Mouse (Mus musculus): ENCODE results near the gene Tma7. TPM values are rescaled to one million over a fixed set of nuclear protein-coding genes. Genes with fewer than 3 reads are reported as not detected.

Gene Tma7
- polyA plus RNA-seq, 1 experiment from 2014 or later = 812 TPM

GRCm38 (mm10) chr9:109057543-109057942 is 24.8 kb downstream of the Tma7 start:
- WGBS = 95% methylated on average over 5 of the region's 5 CpGs
- Histone ChIP-seq H3K4me3 (no peak overlapping the region), H3K36me3 (replicated peaks) (peaks cover 60% of the 10 kb centered on the region), H3K27me3 (replicated peaks; ENCODE audit: low read depth, poor library complexity, severe bottlenecking) (no peaks in the 10 kb centered on the region), H3K4me1 (peaks cover 37% of the 10 kb centered on the region), H3K27ac (replicated peaks) (no peak overlapping the region), H3K9me3 (no peaks in the 10 kb centered on the region)
- DNase-seq (ENCODE audit: low spot score) = no peak

DNA sequence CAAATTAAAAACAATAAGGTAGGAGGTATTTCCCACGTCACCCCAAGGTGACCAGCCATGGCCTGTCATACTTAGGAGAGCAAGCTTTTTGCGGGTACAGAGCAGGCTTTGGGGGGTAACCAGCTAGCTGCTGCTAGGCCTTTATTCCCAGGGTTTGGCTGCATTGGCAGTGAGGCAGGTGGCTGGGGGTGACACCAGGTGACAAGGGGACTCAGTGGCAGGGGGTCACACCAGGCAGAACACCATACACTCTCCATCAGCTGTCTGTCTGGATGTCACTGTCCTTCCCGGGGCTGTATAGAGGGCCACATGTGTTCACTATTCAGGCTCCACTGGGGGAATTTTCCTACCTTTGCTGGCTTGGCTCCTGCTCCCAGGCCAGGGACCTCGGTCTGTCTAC is 25.5 kb downstream of the Tma7 start:
- WGBS = 84% methylated on average over 4 of the region's 4 CpGs
- Histone ChIP-seq H3K27ac (replicated peaks) (no peak overlapping the region), H3K4me1 (peaks cover 37% of the 10 kb centered on the region), H3K36me3 (replicated peaks) (peaks cover 55% of the 10 kb centered on the region), H3K27me3 (replicated peaks; ENCODE audit: low read depth, poor library complexity, severe bottlenecking) (no peaks in the 10 kb centered on the region), H3K4me3 (no peak overlapping the region), H3K9me3 (no peaks in the 10 kb centered on the region)
- DNase-seq (ENCODE audit: low spot score) = no peak

GRCm38 (mm10) chr9:109056081-109056690 is 26.2 kb downstream of the Tma7 start:
- Histone ChIP-seq H3K4me3 (no peak overlapping the region), H3K27ac (replicated peaks) (no peak overlapping the region), H3K27me3 (replicated peaks; ENCODE audit: low read depth, poor library complexity, severe bottlenecking) (no peaks in the 10 kb centered on the region), H3K4me1 (peaks cover 37% of the 10 kb centered on the region), H3K9me3 (no peaks in the 10 kb centered on the region), H3K36me3 (replicated peaks) (peaks cover 56% of the 10 kb centered on the region)
- DNase-seq (ENCODE audit: low spot score) = no peak
- 93% methylated on average over 17 of the region's 17 CpGs for WGBS

DNA sequence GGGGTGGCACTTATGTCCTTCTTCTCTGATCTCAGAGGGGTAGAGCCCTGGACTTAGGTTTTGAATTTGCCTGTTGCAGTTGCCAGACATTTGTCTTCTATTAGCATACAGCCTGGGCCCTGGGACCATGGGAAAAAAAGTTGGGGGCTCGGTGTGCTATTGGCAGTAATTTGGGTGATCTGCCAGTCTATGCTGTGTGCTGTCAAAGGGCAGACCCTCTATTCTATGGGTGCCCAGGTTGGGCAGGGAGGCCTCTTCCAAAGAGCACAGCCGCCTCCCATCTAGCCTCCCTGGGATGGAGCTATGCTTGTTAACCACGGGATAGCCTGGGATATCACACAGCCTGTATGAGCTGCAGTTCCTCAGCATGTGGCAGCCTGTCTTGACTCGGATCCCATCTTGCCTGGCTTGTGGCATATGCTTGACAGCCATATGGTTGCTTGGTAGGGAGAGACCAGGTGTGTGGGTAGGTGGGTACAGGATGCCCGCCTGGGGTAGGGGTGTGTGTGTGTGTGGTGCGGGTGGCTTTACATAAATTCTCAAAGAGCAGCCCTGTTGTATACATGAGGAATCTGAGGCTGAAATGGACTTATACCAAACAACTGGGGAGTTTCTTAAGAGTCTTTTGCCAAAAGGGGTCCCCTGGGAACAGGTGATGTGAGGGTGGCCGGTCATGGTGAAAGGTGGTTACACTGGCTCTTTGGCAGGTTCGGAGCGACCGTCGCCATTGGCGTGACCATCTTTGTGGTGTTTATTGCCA is 26.9 kb downstream of the Tma7 start:
- Histone ChIP-seq H3K27me3 (replicated peaks; ENCODE audit: low read depth, poor library complexity, severe bottlenecking) (no peaks in the 10 kb centered on the region), H3K4me1 (peaks cover 37% of the 10 kb centered on the region), H3K9me3 (no peaks in the 10 kb centered on the region), H3K36me3 (replicated peaks) (peaks cover 49% of the 10 kb centered on the region), H3K4me3 (peak overlapping the region; percentile 42), H3K27ac (replicated peaks) (peak overlapping the region; percentile 74)
- DNase-seq (ENCODE audit: low spot score) = no peak
- 90% methylated on average over 12 of the region's 12 CpGs for WGBS

GRCm38 (mm10) chr9:109054712-109055111 is 27.7 kb downstream of the Tma7 start:
- Histone ChIP-seq H3K9me3 (no peaks in the 10 kb centered on the region), H3K27ac (replicated peaks) (peak overlapping the region; percentile 74), H3K36me3 (replicated peaks) (peaks cover 45% of the 10 kb centered on the region), H3K4me3 (peak overlapping the region; percentile 42), H3K4me1 (peaks cover 39% of the 10 kb centered on the region), H3K27me3 (replicated peaks; ENCODE audit: low read depth, poor library complexity, severe bottlenecking) (no peaks in the 10 kb centered on the region)
- WGBS = 7% methylated on average over 7 of the region's 7 CpGs
- DNase-seq (ENCODE audit: low spot score) = peak; percentile 66

GRCm38 (mm10) chr9:109053851-109054250 is 28.5 kb downstream of the Tma7 start:
- Histone ChIP-seq H3K4me1 (peaks cover 32% of the 10 kb centered on the region), H3K36me3 (replicated peaks) (peaks cover 44% of the 10 kb centered on the region), H3K27me3 (replicated peaks; ENCODE audit: low read depth, poor library complexity, severe bottlenecking) (no peaks in the 10 kb centered on the region), H3K9me3 (no peaks in the 10 kb centered on the region), H3K27ac (replicated peaks) (peak overlapping the region; percentile 74; the same call in 1 of the 2 replicates), H3K4me3 (no peak overlapping the region)
- no peak for DNase-seq (ENCODE audit: low spot score)
- WGBS = 77% methylated on average over 6 of the region's 6 CpGs

GRCm38 (mm10) chr9:109053366-109053765 is 29.0 kb downstream of the Tma7 start:
- Histone ChIP-seq H3K4me3 (no peak overlapping the region), H3K4me1 (peaks cover 27% of the 10 kb centered on the region), H3K9me3 (no peaks in the 10 kb centered on the region), H3K27ac (replicated peaks) (0 out of 2 replicates have a peak overlapping the region, but pooled peaks have one; percentile 42), H3K27me3 (replicated peaks; ENCODE audit: low read depth, poor library complexity, severe bottlenecking) (no peaks in the 10 kb centered on the region), H3K36me3 (replicated peaks) (peaks cover 44% of the 10 kb centered on the region)
- no peak for DNase-seq (ENCODE audit: low spot score)
- WGBS = 80% methylated on average over 3 of the region's 3 CpGs

GRCm38 (mm10) chr9:109052490-109053260 is 29.7 kb downstream of the Tma7 start:
- Histone ChIP-seq H3K9me3 (no peaks in the 10 kb centered on the region), H3K36me3 (replicated peaks) (peaks cover 42% of the 10 kb centered on the region), H3K27me3 (replicated peaks; ENCODE audit: low read depth, poor library complexity, severe bottlenecking) (no peaks in the 10 kb centered on the region), H3K4me3 (no peak overlapping the region), H3K27ac (replicated peaks) (no peak overlapping the region), H3K4me1 (peaks cover 26% of the 10 kb centered on the region)
- WGBS = 90% methylated on average over 9 of the region's 9 CpGs
- no peak for DNase-seq (ENCODE audit: low spot score)

DNA sequence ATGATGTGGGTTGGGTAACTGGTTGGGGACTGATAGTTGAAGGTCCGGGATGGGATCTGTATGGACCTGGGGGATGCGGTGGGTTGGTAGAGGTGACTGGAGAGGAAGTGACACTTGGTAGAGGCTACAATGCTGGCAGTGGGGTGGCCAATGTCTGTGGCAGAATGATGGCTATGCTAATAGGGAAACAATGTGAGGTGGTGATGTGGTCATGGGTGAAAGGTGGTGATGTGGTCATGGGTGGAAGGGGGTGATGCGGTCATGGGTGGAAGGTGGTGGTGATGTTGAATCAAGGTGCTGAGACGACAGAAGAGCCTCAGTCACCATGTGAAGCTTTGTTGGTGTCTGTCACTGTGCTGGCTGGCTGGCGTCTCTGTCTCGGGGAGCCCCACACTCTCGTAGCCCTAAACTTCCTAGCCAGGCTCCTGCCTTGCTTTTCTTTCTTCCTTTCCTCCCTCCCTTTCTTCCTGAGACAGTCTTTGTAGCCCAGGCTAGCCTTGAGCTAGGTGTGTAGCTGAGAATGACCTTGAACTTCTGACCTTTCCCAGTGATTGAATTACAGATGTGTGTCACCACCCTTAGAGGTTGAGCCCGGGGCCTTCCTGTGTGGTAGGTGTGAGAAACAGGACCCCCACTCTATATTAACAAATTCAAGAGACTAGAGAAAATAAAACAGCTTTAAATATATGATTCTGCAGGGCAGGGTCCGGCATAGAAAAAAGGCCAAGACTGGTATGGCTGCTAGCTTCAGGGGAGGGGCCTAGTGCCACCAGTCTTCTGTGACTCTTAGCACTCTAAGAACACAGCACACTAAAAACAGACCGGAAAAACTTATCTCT is 30.5 kb downstream of the Tma7 start:
- WGBS = 89% methylated on average over 10 of the region's 10 CpGs
- H3K27me3 ChIP-seq (replicated peaks; ENCODE audit: low read depth, poor library complexity, severe bottlenecking) = no peaks in the 10 kb centered on the region
- DNase-seq (ENCODE audit: low spot score) = no peak
- no peak overlapping the region for H3K4me3 ChIP-seq
- no peaks in the 10 kb centered on the region for H3K9me3 ChIP-seq
- H3K36me3 ChIP-seq (replicated peaks) = peaks cover 34% of the 10 kb centered on the region
- H3K27ac ChIP-seq (replicated peaks) = no peak overlapping the region
- peaks cover 26% of the 10 kb centered on the region for H3K4me1 ChIP-seq

DNA sequence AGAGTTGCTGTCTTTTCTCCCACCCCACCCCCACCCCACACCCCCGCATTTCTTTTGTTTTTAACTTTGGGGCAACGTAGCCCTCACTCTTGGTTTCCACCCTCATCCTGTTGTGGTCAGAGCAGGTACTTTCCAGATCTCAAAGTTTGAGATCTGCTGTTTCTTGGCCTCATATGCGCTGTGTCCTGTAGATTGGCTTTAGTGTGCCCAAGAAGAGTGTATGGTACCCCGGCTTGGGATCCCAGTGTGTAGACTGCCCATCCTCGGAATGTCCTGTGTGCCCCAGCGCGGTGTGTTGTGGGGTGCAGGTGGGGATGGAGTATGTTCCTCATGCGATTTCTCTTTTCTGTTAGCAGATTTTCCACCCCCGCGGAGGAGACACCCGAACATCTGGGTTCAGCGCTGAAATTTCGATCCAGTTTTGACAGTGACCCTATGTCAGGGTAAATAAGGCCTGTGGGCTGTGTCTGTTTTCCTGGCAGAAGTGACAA is 31.3 kb downstream of the Tma7 start:
- Histone ChIP-seq H3K36me3 (replicated peaks) (peaks cover 29% of the 10 kb centered on the region), H3K4me3 (no peak overlapping the region), H3K27me3 (replicated peaks; ENCODE audit: low read depth, poor library complexity, severe bottlenecking) (no peaks in the 10 kb centered on the region), H3K9me3 (no peaks in the 10 kb centered on the region), H3K27ac (replicated peaks) (no peak overlapping the region), H3K4me1 (peaks cover 26% of the 10 kb centered on the region)
- no peak for DNase-seq (ENCODE audit: low spot score)
- 90% methylated on average over 13 of the region's 13 CpGs for WGBS

DNA sequence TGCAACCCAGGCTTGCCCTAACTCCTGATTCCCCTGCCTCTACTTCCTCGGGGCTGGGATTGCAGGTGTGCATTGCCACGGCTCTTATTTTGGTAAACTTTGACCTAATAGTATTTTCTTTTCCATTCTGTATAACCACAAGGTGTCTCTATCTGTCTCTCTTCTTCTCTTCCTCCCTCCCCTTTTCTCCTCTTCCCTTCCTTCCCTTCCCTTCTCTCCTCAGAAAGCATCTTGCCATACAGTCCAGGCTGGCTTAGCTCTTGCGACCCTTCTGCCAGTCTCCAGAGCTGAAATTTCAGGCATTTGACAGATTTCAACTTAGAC is 31.8 kb downstream of the Tma7 start:
- DNase-seq (ENCODE audit: low spot score) = no peak
- H3K9me3 ChIP-seq = no peaks in the 10 kb centered on the region
- WGBS = 76% methylated on average over 3 of the region's 3 CpGs
- peaks cover 26% of the 10 kb centered on the region for H3K4me1 ChIP-seq
- no peak overlapping the region for H3K27ac ChIP-seq (replicated peaks)
- no peaks in the 10 kb centered on the region for H3K27me3 ChIP-seq (replicated peaks; ENCODE audit: low read depth, poor library complexity, severe bottlenecking)
- peaks cover 27% of the 10 kb centered on the region for H3K36me3 ChIP-seq (replicated peaks)
- no peak overlapping the region for H3K4me3 ChIP-seq

All from embryonic facial prominence, embryonic 10.5 days (tissue).